Mouse (Mus musculus) layer of hippocampus, adult 6 months (tissue): ENCODE measurements around the gene Tmem248. TPM values are rescaled to one million over a fixed set of nuclear protein-coding genes. Genes with fewer than 3 reads are reported as not detected.

Experiments used
- long read RNA-seq, 2 experiments: library from polyadenylated mRNA; unstranded; transcript quantifications; one replicate each; pipeline ENCODE4 v2.0.0; 2019 to 2020
- polyA plus RNA-seq: library from polyadenylated mRNA; unstranded; fragments of <200 nt; fragmentation: Nextera tagmentation; gene quantifications from 2 replicates; pipeline ENCODE4 v1.2.3, GENCODE M21; 2021

Gene Tmem248
- polyA plus RNA-seq = 19.4 TPM in 2 replicates
- long read RNA-seq, experiment 1, transcript Tmem248-202 (7 exons, 3,570 nt) = major isoform, 40 of 59 reads
- long read RNA-seq, experiment 1, partial matches to known transcripts = 17 of 59 reads
- long read RNA-seq, experiment 1, other reads (novel, unspliced or antisense) = 2 of 59 reads
- long read RNA-seq, experiment 2, transcript Tmem248-202 (7 exons, 3,570 nt) = major isoform, 229 of 249 reads
- long read RNA-seq, experiment 2, partial matches to known transcripts = 12 of 249 reads
- long read RNA-seq, experiment 2, other reads (novel, unspliced or antisense) = 8 of 249 reads

GRCm38 (mm10) chr5:130216781-130217180 is at the start of gene Tmem248:
TSS of gene Tmem248 (plus strand) at chr5:130217081.

DNA sequence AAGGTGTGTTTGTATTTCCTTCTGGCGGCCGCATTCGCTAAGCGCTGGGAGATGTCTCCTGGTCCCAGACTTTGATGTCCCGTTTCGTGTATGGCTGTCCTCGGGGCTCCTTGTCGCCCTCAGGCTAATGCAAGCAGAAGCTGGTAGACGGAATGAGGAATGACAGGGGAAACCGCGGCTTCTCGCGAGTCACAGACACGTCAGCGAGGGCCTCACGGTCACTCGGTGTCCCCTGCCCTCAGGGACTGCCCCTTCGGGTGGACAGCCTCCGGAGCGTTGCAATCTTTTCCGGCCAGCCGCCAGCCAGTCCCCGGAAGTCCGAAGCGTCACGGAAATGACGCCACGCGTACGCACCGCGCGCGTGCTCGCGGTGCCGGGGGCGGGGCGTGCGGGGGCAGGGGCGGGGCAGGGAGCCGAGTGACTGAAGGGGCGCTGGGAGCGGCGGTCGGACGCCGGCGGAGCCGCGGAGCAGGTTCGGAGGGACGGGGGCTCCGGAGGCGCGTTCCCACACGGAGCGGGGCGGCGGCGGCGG is 45.4 kb upstream of the Tmem248 start, which contains the start of gene Rabgef1:
Gene Rabgef1 (plus strand): TSS at position 376 of the 532 bp plus-strand sequence.

GRCm38 (mm10) chr5:130255017-130255720 is 38.3 kb downstream of the Tmem248 start, which contains the start of the genes Sbds and Tyw1:
TSS of gene Sbds (minus strand) at chr5:130255530.
TSS of gene Tyw1 (plus strand) at chr5:130255619.

Other genes starting within 250 kb of the Tmem248 start
- 22.1 and 23.5 TPM in 2 replicates for gene Gusb, start 214.0 kb upstream of the Tmem248 start, polyA plus RNA-seq
- gene Asl, start 187.8 kb upstream of the Tmem248 start, polyA plus RNA-seq = 19.3 and 19.5 TPM in 2 replicates
- 35.4 and 40.8 TPM in 2 replicates for gene Crcp, start 187.8 kb upstream of the Tmem248 start, polyA plus RNA-seq
- gene Tpst1, start 143.8 kb upstream of the Tmem248 start, polyA plus RNA-seq = 40.7 and 41.9 TPM in 2 replicates
- 10.1 and 11.5 TPM in 2 replicates for gene Kctd7, start 72.2 kb upstream of the Tmem248 start, polyA plus RNA-seq
- 26.1 and 27.5 TPM in 2 replicates for gene Rabgef1, start 45.3 kb upstream of the Tmem248 start, polyA plus RNA-seq
- gene Sbds, start 38.4 kb downstream of the Tmem248 start, polyA plus RNA-seq = 118 and 126 TPM in 2 replicates
- 11.2 and 12.1 TPM in 2 replicates for gene Tyw1, start 38.5 kb downstream of the Tmem248 start, polyA plus RNA-seq
- gene Caln1, start 152.4 kb downstream of the Tmem248 start, polyA plus RNA-seq = 79.7 and 94.7 TPM in 2 replicates
- 4.9 and 5.6 TPM in 2 replicates for gene A330070K13Rik, start 167.6 kb downstream of the Tmem248 start, polyA plus RNA-seq